Mouse (Mus musculus) frontal cortex, adult (tissue): Measurements from ENCODE around the gene Cebpg.

Experiments used
- ATAC-seq: cut with Nextera tagmentation; 2 replicates; pipeline ENCODE4 v1.9.2; 2017; ENCODE audit warnings: mild to moderate bottlenecking, moderate library complexity, mixed read lengths; ENCODE audit not compliant: low TSS enrichment

Gene Cebpg

DNA sequence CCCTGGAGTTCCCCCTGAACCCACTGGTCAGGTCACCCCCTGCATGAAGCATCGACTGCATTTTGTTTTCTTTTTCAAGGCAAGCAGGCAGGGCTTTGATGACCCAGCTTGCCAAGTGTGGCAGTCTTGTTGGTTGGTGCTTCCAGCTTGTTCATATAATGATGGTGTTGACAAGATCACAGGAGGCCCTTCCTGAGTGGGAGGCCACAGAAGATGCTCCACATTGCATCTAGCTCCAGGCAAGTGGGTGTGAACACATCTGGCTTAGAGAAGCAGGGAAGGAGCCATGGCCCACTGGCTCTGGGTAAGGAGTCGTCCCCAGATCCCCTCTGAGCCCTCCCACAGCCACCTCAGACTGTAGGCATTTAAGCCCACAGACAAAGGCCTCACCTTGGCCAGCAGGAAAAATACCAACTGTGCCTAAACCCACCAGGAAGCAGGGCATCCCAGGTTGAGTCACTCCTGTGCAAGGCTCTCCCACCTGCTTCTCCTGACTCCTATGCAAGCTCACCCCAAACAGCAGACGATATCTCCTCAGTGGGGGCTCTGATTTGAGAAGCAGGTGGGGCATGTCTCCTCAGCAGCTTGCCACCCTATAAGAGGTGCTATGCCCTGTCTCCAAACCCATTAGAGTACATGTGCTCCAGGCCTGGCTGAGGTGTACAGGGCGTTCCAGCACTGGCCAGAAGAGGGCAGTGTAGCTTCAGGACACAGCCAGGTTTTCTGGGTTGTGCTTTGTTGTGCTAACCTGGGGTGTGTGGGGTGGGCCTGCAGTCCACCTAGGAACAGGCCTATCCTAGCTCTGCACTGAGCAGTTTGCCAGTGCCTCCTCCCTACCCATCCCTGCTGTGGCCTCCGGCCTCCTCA lies 30.7 kb downstream of the Cebpg start:
- ATAC-seq = peak; percentile 45

DNA sequence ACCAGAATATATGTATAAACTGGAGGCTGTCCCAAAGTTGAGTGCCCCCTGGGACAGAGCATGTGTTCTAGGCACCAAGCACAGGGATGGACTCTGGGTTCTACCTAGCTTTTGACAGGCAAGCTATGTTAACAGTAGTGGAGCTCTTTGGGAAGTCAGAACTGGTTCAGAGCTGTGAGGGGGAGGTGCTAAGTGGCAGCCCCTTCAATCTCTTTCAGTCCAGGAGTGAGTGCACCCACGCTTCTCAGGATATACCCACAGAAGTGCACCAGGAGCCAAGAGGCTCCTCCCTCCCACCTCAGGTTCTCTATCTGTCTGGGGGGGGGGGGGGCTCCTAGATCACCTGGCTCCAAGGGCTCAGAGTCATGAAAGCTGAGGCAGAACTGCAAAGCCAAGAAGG lies 31.9 kb downstream of the Cebpg start:
- ATAC-seq = peak; percentile 42; the same call in 1 of the 2 replicates

DNA sequence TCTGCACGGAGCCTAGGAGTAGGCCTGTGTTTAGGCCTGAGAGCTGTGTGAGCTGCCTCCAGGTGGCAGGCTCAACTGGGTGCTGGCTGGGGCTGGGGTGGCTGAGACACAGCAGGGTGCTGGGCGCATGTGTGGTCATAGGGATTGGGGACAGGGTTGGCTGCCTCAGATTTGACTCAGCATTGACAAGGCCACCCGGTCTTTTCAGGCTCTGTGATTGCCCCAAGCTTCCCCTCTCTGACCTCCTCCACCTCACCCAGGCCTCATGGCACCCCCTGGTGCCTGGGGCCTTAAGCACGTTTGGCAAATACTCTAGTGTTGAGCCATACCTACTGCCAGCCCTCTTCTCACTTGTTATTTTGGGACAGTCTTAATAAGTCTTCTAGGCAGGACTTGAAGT lies 33.1 kb downstream of the Cebpg start:
- no peak for ATAC-seq

DNA sequence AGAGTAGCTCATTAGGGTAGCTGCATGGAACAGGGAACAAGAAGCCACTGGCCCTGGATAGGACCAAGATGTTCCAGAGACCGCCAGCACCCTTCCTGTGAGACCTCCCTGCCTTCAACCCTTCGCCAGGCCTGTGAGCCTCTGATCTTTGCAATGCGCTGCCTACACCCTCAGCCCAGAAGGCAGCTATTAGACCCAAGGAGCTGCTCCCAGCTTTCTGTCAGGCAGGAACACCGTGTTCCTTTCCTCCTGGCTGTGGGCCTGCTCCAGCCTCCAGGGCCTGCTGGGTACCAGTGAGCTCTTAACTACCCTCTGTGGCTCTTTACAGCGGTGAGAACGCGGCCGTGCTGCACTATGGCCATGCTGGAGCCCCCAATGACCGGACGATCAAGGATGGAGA lies 35.0 kb downstream of the Cebpg start:
- ATAC-seq = no peak

DNA sequence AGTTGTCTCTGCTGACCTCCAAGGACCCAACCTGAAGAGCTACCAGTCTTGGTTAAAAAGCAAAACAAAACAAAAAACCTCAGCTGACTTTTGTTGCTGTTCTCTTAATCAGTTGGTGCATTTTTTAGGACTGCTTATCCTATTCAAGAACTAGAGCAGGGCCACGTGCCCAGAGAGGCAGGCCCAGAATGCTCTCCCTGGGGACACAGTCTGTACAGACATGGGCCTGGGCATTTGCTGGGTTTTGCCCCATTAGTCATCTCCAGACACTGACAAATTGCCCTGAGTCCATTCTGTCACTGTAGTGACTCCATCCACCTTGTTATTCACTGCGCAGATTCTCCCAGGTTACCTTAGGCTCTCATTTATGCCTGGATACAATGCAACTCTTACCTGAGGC lies 41.1 kb downstream of the Cebpg start:
- no peak for ATAC-seq

DNA sequence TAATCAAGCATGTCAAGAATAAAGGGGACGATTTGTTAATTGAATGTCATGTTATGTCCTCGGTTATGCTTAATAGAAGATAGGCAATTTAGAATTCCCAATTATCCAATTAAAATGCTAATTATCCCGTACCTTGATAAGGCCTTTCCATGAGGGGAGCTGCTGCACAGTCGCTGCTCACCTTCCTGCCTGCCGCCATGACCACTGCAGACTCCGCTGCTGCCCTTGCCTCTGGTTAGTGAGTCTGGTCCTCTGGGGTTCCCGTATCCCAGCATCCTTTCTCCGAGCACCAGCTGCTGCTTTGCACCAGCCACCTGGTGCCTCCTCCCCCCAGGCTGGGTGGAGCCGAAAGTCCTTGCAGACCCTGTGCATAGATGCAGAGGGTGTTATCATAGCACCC lies 43.1 kb downstream of the Cebpg start:
- no peak for ATAC-seq

DNA sequence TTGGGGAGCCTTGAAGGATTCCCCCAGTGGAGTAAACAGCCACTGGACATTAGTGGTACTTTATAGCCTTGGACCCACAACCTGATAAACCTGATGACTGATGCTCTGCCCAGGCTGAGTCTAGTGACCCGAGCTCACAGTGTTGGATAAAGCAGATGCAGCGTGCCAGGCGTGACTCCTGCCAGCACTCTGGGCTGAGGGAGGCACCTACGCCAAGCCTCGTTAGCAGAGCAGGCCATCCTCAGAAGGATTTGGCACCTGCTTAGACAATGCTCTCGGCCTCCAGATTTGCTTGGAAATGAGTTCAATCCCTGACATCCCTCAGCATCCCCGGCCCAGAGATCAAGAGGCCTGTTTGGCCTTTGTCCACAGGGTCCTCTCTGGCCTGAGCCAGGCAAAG lies 49.7 kb downstream of the Cebpg start:
- no peak for ATAC-seq

DNA sequence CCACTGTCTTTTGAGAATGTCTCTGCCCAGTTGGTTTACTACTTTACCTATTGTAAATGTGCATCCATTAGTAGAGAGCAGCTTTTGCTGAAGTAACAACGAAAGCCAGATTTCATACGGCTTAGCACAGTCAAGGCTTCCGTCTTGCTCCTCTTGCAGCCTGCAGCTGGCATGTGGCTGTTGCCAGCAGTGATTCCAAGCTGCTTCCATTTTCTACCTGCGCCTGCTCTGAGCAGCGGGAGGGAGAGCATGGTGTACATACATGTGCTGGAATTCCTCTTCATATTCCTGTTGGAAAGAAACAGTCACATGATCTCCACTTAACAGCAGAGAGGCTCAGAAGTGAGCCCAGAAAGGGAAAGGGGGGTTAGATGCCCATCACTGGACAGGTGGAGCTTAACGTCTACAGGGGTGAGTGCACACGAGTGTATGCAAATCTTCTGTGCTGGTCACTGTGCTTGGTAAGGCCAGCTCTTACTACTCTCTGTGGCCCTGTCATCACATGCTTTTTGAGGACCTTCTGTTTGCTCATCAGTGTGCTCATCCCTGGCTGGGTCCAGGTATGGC lies 53.1 kb downstream of the Cebpg start:
- ATAC-seq = no peak

DNA sequence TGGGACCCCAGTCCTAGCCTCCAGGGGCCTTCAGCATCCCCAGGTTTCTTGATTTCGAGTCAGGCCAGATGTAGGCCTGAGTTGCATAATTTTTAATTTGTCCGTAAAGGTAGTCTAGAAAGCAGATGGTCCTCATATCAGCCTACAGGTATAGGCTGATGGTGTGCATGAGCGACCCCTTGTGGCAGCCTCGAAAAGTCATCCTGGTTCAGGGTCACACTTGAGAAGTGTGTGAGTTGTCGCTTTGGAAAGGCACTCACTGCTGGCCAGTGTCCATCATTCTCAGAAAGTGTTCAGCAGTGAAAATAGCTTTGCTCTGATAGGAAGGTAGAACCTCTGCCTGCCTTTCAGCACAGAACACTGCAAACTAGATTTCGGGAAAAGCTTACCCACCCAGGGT lies 55.5 kb downstream of the Cebpg start:
- peak; percentile 67; the same call in 1 of the 2 replicates for ATAC-seq
